ENCODE assay signal across 7 mouse cellular contexts in genomic region chr12:9166218-9166908, GRCm38 (mm10).
DNase-seq lines count a peak whose midpoint lies in the region; ATAC-seq and TF ChIP-seq lines count a peak whose summit lies in the region.

No protein-coding gene starts in this region.

- peak; percentile 30 for DNase-seq in A20 (ENCODE audit: low read depth, low spot score)
- peak; percentile 64 for DNase-seq in embryo, embryonic 11.5 days (ENCODE audit: low read depth, low spot score)
- peak; percentile 52 for DNase-seq in kidney, postnatal 14 days
- DNase-seq in lung, postnatal 0 days (ENCODE audit: low spot score): peak; percentile 46
- peak; percentile 23 for DNase-seq in retina, postnatal 7 days (ENCODE audit: low read depth, low spot score)

- H3K9me3 ChIP-seq in E14TG2a.4 (ENCODE audit: low read length): no peaks in the 10 kb centered on the region
- H3K9me3 ChIP-seq in heart, embryonic 16.5 days (replicated peaks; ENCODE audit: control insufficient read depth, low read length): no peaks in the 10 kb centered on the region
- no peaks in the 10 kb centered on the region for H3K9me3 ChIP-seq in lung, postnatal 0 days (ENCODE audit: low read length)

- no peak overlapping the region for H3K9ac ChIP-seq in heart, embryonic 16.5 days (ENCODE audit: low read length)
- H3K9ac ChIP-seq in lung, postnatal 0 days (replicated peaks; ENCODE audit: low read depth): no peak overlapping the region

- TF ChIP-seq EP300 in lung, postnatal 0 days (IDR thresholded peaks at IDR 0.05): no peak

- no peak overlapping the region for H3K27ac ChIP-seq in heart, embryonic 16.5 days (ENCODE audit: low read length)
- no peak overlapping the region for H3K27ac ChIP-seq in lung, postnatal 0 days (ENCODE audit: low read length)

- H3K4me2 ChIP-seq in heart, embryonic 16.5 days (ENCODE audit: low read depth, low read length): no peak overlapping the region
- H3K4me2 ChIP-seq in lung, postnatal 0 days (replicated peaks; ENCODE audit: low read depth, low read length): no peak overlapping the region

- H3K4me3 ChIP-seq in E14TG2a.4 (replicated peaks; ENCODE audit: low read length): no peak overlapping the region
- H3K4me3 ChIP-seq in heart, embryonic 16.5 days (ENCODE audit: low read length): no peak overlapping the region
- H3K4me3 ChIP-seq in lung, postnatal 0 days (ENCODE audit: low read depth, low read length): no peak overlapping the region

- peak; percentile 94 for TF ChIP-seq CTCF in E14TG2a.4 (conservative IDR thresholded peaks at IDR 0.05; ENCODE audit: low read length)
- TF ChIP-seq CTCF in lung, postnatal 0 days (IDR thresholded peaks at IDR 0.05): peak; percentile 85

- WGBS in heart, embryonic 16.5 days: 51% methylated on average over 10 of the region's 10 CpGs
- 41% methylated on average over 10 of the region's 10 CpGs for WGBS in lung, postnatal 0 days

- H3K27me3 ChIP-seq in E14TG2a.4 (ENCODE audit: insufficient read depth, low read length): peaks cover 4% of the 10 kb centered on the region; the same call in 1 of the 2 replicates
- H3K27me3 ChIP-seq in heart, embryonic 16.5 days (ENCODE audit: control insufficient read depth, insufficient read depth, low read length): no peaks in the 10 kb centered on the region
- no peaks in the 10 kb centered on the region for H3K27me3 ChIP-seq in lung, postnatal 0 days (replicated peaks; ENCODE audit: insufficient read depth, low read length)

- no peaks in the 10 kb centered on the region for H3K4me1 ChIP-seq in E14TG2a.4 (replicated peaks; ENCODE audit: low read depth, low read length)
- 0 out of 2 replicates have a peak, but pooled peaks cover 2% of the 10 kb centered on the region for H3K4me1 ChIP-seq in heart, embryonic 16.5 days (ENCODE audit: control insufficient read depth, insufficient read depth, low read length)
- no peaks in the 10 kb centered on the region for H3K4me1 ChIP-seq in lung, postnatal 0 days (ENCODE audit: insufficient read depth, low read depth, low read length)

- no peaks in the 10 kb centered on the region for H3K36me3 ChIP-seq in E14TG2a.4 (ENCODE audit: insufficient read depth, low read length)
- H3K36me3 ChIP-seq in heart, embryonic 16.5 days (ENCODE audit: control insufficient read depth, insufficient read depth): no peaks in the 10 kb centered on the region
- H3K36me3 ChIP-seq in lung, postnatal 0 days (ENCODE audit: insufficient read depth, low read length): no peaks in the 10 kb centered on the region

- peak; percentile 70; the same call in 1 of the 2 replicates for ATAC-seq in heart, embryonic 16.5 days (replicated peaks; ENCODE audit: extremely low read depth, insufficient read depth, low FRiP score)
- peak; percentile 71 for ATAC-seq in lung, postnatal 0 days
